Mouse (Mus musculus) MEL (cell line): ENCODE results near the gene Tmem220. TPM values are rescaled to one million over a fixed set of nuclear protein-coding genes. Genes with fewer than 3 reads are reported as not detected.

ENCODE experiments used
- DNase-seq: peaks from one replicate; pipeline ENCODE4 v3.0.0; 2011; ENCODE audit warnings: low read depth, low spot score
- H3K27ac ChIP-seq: 2 replicates; pipeline ENCODE4 v1.5.1; 2012; ENCODE audit warnings: low read depth, mild to moderate bottlenecking, control low read depth, low read length, moderate library complexity; ENCODE audit not compliant: control insufficient read depth
- H3K27me3 ChIP-seq, 2 experiments: fragments of 150-350 bp in 1 of 2; sonication (generic) in 1 of 2; 2 replicates each; pipeline ENCODE4 v1.6.1; 2012; ENCODE audit warnings: low read length in 2 of 2, mild to moderate bottlenecking in 2 of 2, improper control_type of control experiment in 1 of 2, moderate library complexity in 1 of 2; ENCODE audit not compliant: insufficient read depth in 2 of 2, control insufficient read depth in 1 of 2
- H3K36me3 ChIP-seq, 2 experiments: 2 replicates each; pipeline ENCODE4 v1.6.1; 2012 to 2014; ENCODE audit warnings: low read length in 2 of 2, improper control_type of control experiment in 1 of 2, inconsistent platforms in 1 of 2, mild to moderate bottlenecking in 1 of 2; ENCODE audit not compliant: insufficient read depth in 2 of 2, control insufficient read depth in 1 of 2
- H3K4me1 ChIP-seq, 2 experiments: fragments of 150-350 bp in 1 of 2; sonication (generic) in 1 of 2; 2 replicates each; pipeline ENCODE4 v1.6.1; 2012; ENCODE audit warnings: low read length in 2 of 2, improper control_type of control experiment in 1 of 2, mild to moderate bottlenecking in 1 of 2; ENCODE audit not compliant: insufficient read depth in 2 of 2, control insufficient read depth in 1 of 2
- H3K4me3 ChIP-seq, 2 experiments: fragments of 150-350 bp in 1 of 2; sonication (generic) in 1 of 2; 2 replicates each; pipeline ENCODE4 v1.5.1; 2012; ENCODE audit warnings: low read depth in 2 of 2, low read length in 2 of 2, mild to moderate bottlenecking in 2 of 2, moderate library complexity in 2 of 2, control low read depth in 1 of 2, improper control_type of control experiment in 1 of 2; ENCODE audit not compliant: control insufficient read depth in 1 of 2, insufficient read depth in 1 of 2
- H3K79me2 ChIP-seq: 2 replicates; pipeline ENCODE4 v1.6.1; 2012; ENCODE audit warnings: mild to moderate bottlenecking, low read length, moderate library complexity; ENCODE audit not compliant: control insufficient read depth, poor library complexity, insufficient read depth
- H3K9ac ChIP-seq: 2 replicates; pipeline ENCODE4 v1.6.1; 2012; ENCODE audit warnings: low read depth, mild to moderate bottlenecking, control low read depth, low read length, moderate library complexity; ENCODE audit not compliant: control insufficient read depth, poor library complexity, severe bottlenecking
- H3K9me3 ChIP-seq: fragments of 150-350 bp; sonication (generic); replicated peaks from 2 replicates; pipeline ENCODE4 v1.6.1; 2012; ENCODE audit warnings: mild to moderate bottlenecking, low read length, improper control_type of control experiment, moderate library complexity; ENCODE audit not compliant: insufficient read depth
- BHLHE40 ChIP-seq: IDR thresholded peaks from 2 replicates; pipeline ENCODE4 v1.6.1; 2012; ENCODE audit warnings: low read depth, mild to moderate bottlenecking, inconsistent platforms, low read length, improper control_type of control experiment, borderline replicate concordance
- CHD1 ChIP-seq: IDR thresholded peaks from 2 replicates; pipeline ENCODE4 v1.6.1; 2012; ENCODE audit warnings: low read depth, mild to moderate bottlenecking, inconsistent platforms, low read length, improper control_type of control experiment
- CHD2 ChIP-seq: IDR thresholded peaks from 2 replicates; pipeline ENCODE4 v1.6.1; 2011; ENCODE audit warnings: low read length, improper control_type of control experiment
- CTCF ChIP-seq, 3 experiments: IDR thresholded peaks in 2 of 3; conservative IDR thresholded peaks in 1 of 3; 2 replicates each; pipeline ENCODE4 v1.5.1; 2011 to 2012; ENCODE audit warnings: low read length in 3 of 3, low read depth in 2 of 3, mild to moderate bottlenecking in 2 of 3, improper control_type of control experiment in 1 of 3, inconsistent platforms in 1 of 3, mixed read lengths in 1 of 3, moderate library complexity in 1 of 3; ENCODE audit not compliant: control insufficient read depth in 1 of 3, insufficient read depth in 1 of 3, poor library complexity in 1 of 3, severe bottlenecking in 1 of 3
- E2F4 ChIP-seq: IDR thresholded peaks from 2 replicates; pipeline ENCODE4 v1.6.1; 2011; ENCODE audit warnings: low read depth, low read length, improper control_type of control experiment, borderline replicate concordance
- ELF1 ChIP-seq: IDR thresholded peaks from 2 replicates; pipeline ENCODE4 v1.6.1; 2014; ENCODE audit warnings: low read depth, mild to moderate bottlenecking, inconsistent platforms, low read length, improper control_type of control experiment, moderate library complexity
- ETS1 ChIP-seq: IDR thresholded peaks from 2 replicates; pipeline ENCODE4 v1.6.1; 2012; ENCODE audit warnings: low read depth, mild to moderate bottlenecking, inconsistent platforms, low read length, improper control_type of control experiment, moderate library complexity
- GABPA ChIP-seq: IDR thresholded peaks from 2 replicates; pipeline ENCODE4 v1.6.1; 2012; ENCODE audit warnings: low read depth, mild to moderate bottlenecking, inconsistent platforms, low read length, improper control_type of control experiment, moderate library complexity
- GATA1 ChIP-seq: IDR thresholded peaks from 2 replicates; pipeline ENCODE4 v1.6.1; 2011; ENCODE audit warnings: low read depth, low read length, improper control_type of control experiment
- HCFC1 ChIP-seq: IDR thresholded peaks from 2 replicates; pipeline ENCODE4 v1.6.1; 2012; ENCODE audit warnings: low read depth, mild to moderate bottlenecking, inconsistent platforms, low read length, improper control_type of control experiment, moderate library complexity
- JUND ChIP-seq: IDR thresholded peaks from 2 replicates; pipeline ENCODE4 v1.6.1; 2011; ENCODE audit warnings: low read depth, mild to moderate bottlenecking, improper control_type of control experiment, low read length
- MAFK ChIP-seq: IDR thresholded peaks from 2 replicates; pipeline ENCODE4 v1.6.1; 2011; ENCODE audit warnings: low read depth, mild to moderate bottlenecking, low read length, improper control_type of control experiment, borderline replicate concordance
- MAX ChIP-seq: IDR thresholded peaks from 2 replicates; pipeline ENCODE4 v1.6.1; 2011; ENCODE audit warnings: low read length, improper control_type of control experiment
- MAZ ChIP-seq: IDR thresholded peaks from 2 replicates; pipeline ENCODE4 v1.6.1; 2012; ENCODE audit warnings: low read depth, mild to moderate bottlenecking, inconsistent platforms, low read length, improper control_type of control experiment
- MXI1 ChIP-seq: IDR thresholded peaks from 2 replicates; pipeline ENCODE4 v1.6.1; 2011; ENCODE audit warnings: mild to moderate bottlenecking, low read depth, low read length, improper control_type of control experiment
- MYB ChIP-seq: IDR thresholded peaks from 2 replicates; pipeline ENCODE4 v1.6.1; 2011; ENCODE audit warnings: mild to moderate bottlenecking, low read depth, low read length, improper control_type of control experiment
- MYC ChIP-seq: IDR thresholded peaks from 2 replicates; pipeline ENCODE4 v1.6.1; 2011; ENCODE audit warnings: low read depth, mild to moderate bottlenecking, low read length, improper control_type of control experiment, moderate library complexity
- NELFE ChIP-seq: IDR thresholded peaks from 2 replicates; pipeline ENCODE4 v1.6.1; 2011; ENCODE audit warnings: low read depth, low read length, improper control_type of control experiment
- POLR2A ChIP-seq, 2 experiments: IDR thresholded peaks; 2 replicates each; pipeline ENCODE4 v1.6.1; 2011 to 2012; ENCODE audit warnings: low read length in 2 of 2, mild to moderate bottlenecking in 2 of 2, control low read depth in 1 of 2, improper control_type of control experiment in 1 of 2, low read depth in 1 of 2, moderate library complexity in 1 of 2; ENCODE audit not compliant: control insufficient read depth in 1 of 2, insufficient read depth in 1 of 2, poor library complexity in 1 of 2
- POLR2AphosphoS2 ChIP-seq: IDR thresholded peaks from 2 replicates; pipeline ENCODE4 v1.6.1; 2011; ENCODE audit warnings: low read length, improper control_type of control experiment
- POLR2AphosphoS5 ChIP-seq: IDR thresholded peaks from 2 replicates; pipeline ENCODE4 v1.6.1; 2012; ENCODE audit warnings: low read depth, borderline replicate concordance, mild to moderate bottlenecking, inconsistent platforms, low read length, moderate library complexity, mixed read lengths
- RAD21 ChIP-seq: IDR thresholded peaks from 2 replicates; pipeline ENCODE4 v1.6.1; 2011; ENCODE audit warnings: mild to moderate bottlenecking, low read depth, low read length, improper control_type of control experiment
- RCOR1 ChIP-seq: IDR thresholded peaks from 2 replicates; pipeline ENCODE4 v1.6.1; 2012; ENCODE audit warnings: low read depth, mild to moderate bottlenecking, inconsistent platforms, low read length, improper control_type of control experiment
- SIN3A ChIP-seq: IDR thresholded peaks from 2 replicates; pipeline ENCODE4 v1.6.1; 2012; ENCODE audit warnings: low read length, improper control_type of control experiment, inconsistent platforms
- SMC3 ChIP-seq: IDR thresholded peaks from 2 replicates; pipeline ENCODE4 v1.6.1; 2011; ENCODE audit warnings: low read depth, low read length, improper control_type of control experiment
- TAL1 ChIP-seq: IDR thresholded peaks from 2 replicates; pipeline ENCODE4 v1.6.1; 2012; ENCODE audit warnings: mild to moderate bottlenecking, inconsistent platforms, low read length, moderate library complexity, mixed read lengths
- TBP ChIP-seq: IDR thresholded peaks from 2 replicates; pipeline ENCODE4 v1.8.0; 2011; ENCODE audit warnings: low read depth, low read length, improper control_type of control experiment
- TCF12 ChIP-seq: IDR thresholded peaks from 2 replicates; pipeline ENCODE4 v1.6.1; 2014; ENCODE audit warnings: low read depth, mild to moderate bottlenecking, inconsistent platforms, low read length, improper control_type of control experiment, moderate library complexity
- USF1 ChIP-seq: IDR thresholded peaks from 2 replicates; pipeline ENCODE4 v1.6.1; 2014; ENCODE audit warnings: low read depth, mild to moderate bottlenecking, inconsistent platforms, low read length, improper control_type of control experiment, moderate library complexity
- USF2 ChIP-seq, 2 experiments: IDR thresholded peaks; 2 replicates each; pipeline ENCODE4 v1.6.1; 2011 to 2012; ENCODE audit warnings: improper control_type of control experiment in 2 of 2, low read length in 2 of 2, borderline replicate concordance in 1 of 2, inconsistent platforms in 1 of 2, low read depth in 1 of 2, mild to moderate bottlenecking in 1 of 2; ENCODE audit not compliant: insufficient read depth in 1 of 2
- ZC3H11A ChIP-seq: IDR thresholded peaks from 2 replicates; pipeline ENCODE4 v1.6.1; 2012; ENCODE audit warnings: low read depth, mild to moderate bottlenecking, inconsistent platforms, low read length, improper control_type of control experiment
- ZKSCAN1 ChIP-seq: IDR thresholded peaks from 2 replicates; pipeline ENCODE4 v1.6.1; 2012; ENCODE audit warnings: low read depth, mild to moderate bottlenecking, inconsistent platforms, low read length, improper control_type of control experiment, moderate library complexity
- ZMIZ1 ChIP-seq: IDR thresholded peaks from 2 replicates; pipeline ENCODE4 v1.6.1; 2012; ENCODE audit warnings: low read depth, mild to moderate bottlenecking, inconsistent platforms, low read length, improper control_type of control experiment, moderate library complexity
- polyA plus RNA-seq, 2 experiments: library from polyadenylated mRNA; stranded (reverse) in 1 of 2; unstranded in 1 of 2; fragments of >175 nt in 1 of 2; fragments of >200 nt in 1 of 2; gene quantifications; 2 replicates each; pipeline versions ENCODE4 v1.2.1 to v1.2.4; 2012; ENCODE audit warnings: low replicate concordance in 2 of 2, low read depth in 1 of 2; ENCODE audit not compliant: insufficient read length in 2 of 2, insufficient read depth in 1 of 2, missing spikeins in 1 of 2
- total RNA-seq: library from RNA; depleted of rRNA; stranded (reverse); fragments of 300-350 nt; gene quantifications from 2 replicates; pipeline ENCODE4 v1.2.3, GENCODE M21; 2012; rRNA removed

Gene Tmem220
- total RNA-seq: 0.23 and 0.35 TPM in 2 replicates
- under 1 TPM in 1 of 2 experiments, not detected in 1; 0.99 TPM for polyA plus RNA-seq

GRCm38 (mm10) chr11:67024867-67025477 is at the start of gene Tmem220:
Tmem220 (plus strand) TSS chr11:67025154.
- Histone ChIP-seq H3K27ac (peak within 1 kb of the TSS; percentile 41), H3K4me3 (peak within 1 kb of the TSS; percentile 79 to 94), H3K36me3 (peaks cover 0 to 20% of the 10 kb centered on the region in 2 experiments; a peak in 2 of 4 replicates), H3K9me3 (no peaks in the 10 kb centered on the region), H3K79me2 (no peaks in the 10 kb centered on the region; the same call in 1 of the 2 replicates), H3K4me1 (peaks cover 5 to 20% of the 10 kb centered on the region in 2 experiments; a peak in 3 of 4 replicates), H3K9ac (peak within 1 kb of the TSS; percentile 92), H3K27me3 (no peaks in the 10 kb centered on the region)
- DNase-seq: peak; percentile 98
- TF ChIP-seq JUND (no peak), ZMIZ1 (no peak; the same call in 1 of the 2 replicates), CHD1 (no peak), CHD2 (no peak), POLR2AphosphoS2 (no peak), USF1 (peak; percentile 46), ETS1 (no peak), NELFE (peak; percentile 76), HCFC1 (peak; percentile 54), MXI1 (peak; percentile 95), TCF12 (no peak), ZC3H11A (peak; percentile 68), RCOR1 (no peak), E2F4 (0 out of 2 replicates have a peak, but pooled peaks have one; percentile 5), USF2 (IDR thresholded peaks at IDR 0.05; ENCODE audit: borderline replicate concordance in 1 of 2, insufficient read depth in 1 of 2, low read depth in 1 of 2, low read length in 2 of 2) (no peak), MAZ (peak; percentile 81; the same call in 1 of the 2 replicates), ZKSCAN1 (no peak), POLR2AphosphoS5 (no peak), CTCF (IDR thresholded peaks at IDR 0.05 in 2 of 3, conservative IDR thresholded peaks at IDR 0.05 in 1 of 3; ENCODE audit: control insufficient read depth in 1 of 3, insufficient read depth in 1 of 3, low read depth in 2 of 3, low read length in 3 of 3, poor library complexity in 1 of 3, severe bottlenecking in 1 of 3) (peak; percentile 50 to 86 (median 81)), MYB (no peak), TAL1 (no peak), RAD21 (peak; percentile 91), GATA1 (no peak), POLR2A (IDR thresholded peaks at IDR 0.05; ENCODE audit: control insufficient read depth in 1 of 2, insufficient read depth in 1 of 2, low read depth in 1 of 2, low read length in 2 of 2, poor library complexity in 1 of 2) (peak; percentile 76 to 87), ELF1 (0 out of 2 replicates have a peak, but pooled peaks have one; percentile 6), TBP (peak; percentile 90), MAX (peak; percentile 79), MAFK (no peak), MYC (peak; percentile 92), BHLHE40 (peak; percentile 56; the same call in 1 of the 2 replicates), GABPA (no peak), SMC3 (peak; percentile 78), SIN3A (peak; percentile 91; the same call in 1 of the 2 replicates)
